Mouse (Mus musculus) bone marrow macrophage, adult 2 months (primary cell): Measurements from ENCODE around the gene Cbarp. TPM values are rescaled to one million over a fixed set of nuclear protein-coding genes. Genes with fewer than 3 reads are reported as not detected.

Source experiments
- H3K27ac ChIP-seq: 2 replicates; pipeline ENCODE4 v1.5.1; 2012; ENCODE audit warnings: low read depth, low read length; ENCODE audit not compliant: insufficient read depth
- H3K4me1 ChIP-seq: 2 replicates; pipeline ENCODE4 v1.6.1; 2012; ENCODE audit warnings: low read length; ENCODE audit not compliant: control insufficient read depth, insufficient read depth
- H3K4me3 ChIP-seq: 2 replicates; pipeline ENCODE4 v1.5.1; 2012; ENCODE audit warnings: mild to moderate bottlenecking, low read length, moderate library complexity; ENCODE audit not compliant: insufficient read depth
- CTCF ChIP-seq: IDR thresholded peaks from 2 replicates; pipeline ENCODE4 v1.5.1; 2012; ENCODE audit warnings: low read depth, mild to moderate bottlenecking, low read length, moderate library complexity
- POLR2A ChIP-seq: IDR thresholded peaks from 2 replicates; pipeline ENCODE4 v1.6.1; 2012; ENCODE audit warnings: mild to moderate bottlenecking, low read depth, low read length, borderline replicate concordance
- polyA plus RNA-seq: library from polyadenylated mRNA; stranded (reverse); fragments of >200 nt; gene quantifications from 2 replicates; pipeline ENCODE4 v1.2.4, GENCODE M21; 2012; ENCODE audit not compliant: missing spikeins, insufficient read depth, insufficient read length

The Cbarp gene
- polyA plus RNA-seq, 1 experiment: 2.9 TPM

- no peak overlapping the region for H3K27ac ChIP-seq
- peaks cover 32% of the 10 kb centered on the region for H3K4me1 ChIP-seq
- H3K4me3 ChIP-seq: no peak overlapping the region
- TF ChIP-seq CTCF: no peak
- no peak for TF ChIP-seq POLR2A
Observed at GRCm38 (mm10) chr10:80084817-80085487, 55.7 kb downstream of the Cbarp start.

GRCm38 (mm10) chr10:80081075-80081474, 59.6 kb downstream of the Cbarp start:
- Histone ChIP-seq H3K4me3 (no peak overlapping the region), H3K4me1 (peaks cover 13% of the 10 kb centered on the region), H3K27ac (no peak overlapping the region)
- TF ChIP-seq CTCF: no peak
- no peak for TF ChIP-seq POLR2A

Other genes starting within 250 kb of the Cbarp start
- 1.3 TPM in 1 of 2 replicates, not detected in the other for gene Cfd, start 250.0 kb downstream of the Cbarp start, polyA plus RNA-seq
- gene Med16, start 231.9 kb downstream of the Cbarp start, polyA plus RNA-seq: 14.6 and 19.3 TPM in 2 replicates
- gene Gm26602, start 230.0 kb downstream of the Cbarp start, polyA plus RNA-seq: not detected in 2 replicates
- 0.67 and 0.71 TPM in 2 replicates for gene Kiss1r, start 223.9 kb downstream of the Cbarp start, polyA plus RNA-seq
- gene R3hdm4, start 219.6 kb downstream of the Cbarp start, polyA plus RNA-seq: 87.2 and 90.4 TPM in 2 replicates
- 15.4 and 17.8 TPM in 2 replicates for gene Arid3a, start 213.8 kb downstream of the Cbarp start, polyA plus RNA-seq
- gene Wdr18, start 180.7 kb downstream of the Cbarp start, polyA plus RNA-seq: 32.2 and 35.8 TPM in 2 replicates
- 0.65 and 0.91 TPM in 2 replicates for gene Grin3b, start 170.1 kb downstream of the Cbarp start, polyA plus RNA-seq
- gene Tmem259, start 156.5 kb downstream of the Cbarp start, polyA plus RNA-seq: 86.5 and 101 TPM in 2 replicates
- 37.5 and 41.5 TPM in 2 replicates for gene Cnn2, start 152.3 kb downstream of the Cbarp start, polyA plus RNA-seq
- gene Abca7, start 144.3 kb downstream of the Cbarp start, polyA plus RNA-seq: 24.6 and 27.5 TPM in 2 replicates
- 218 TPM in 2 replicates for gene Arhgap45, start 124.2 kb downstream of the Cbarp start, polyA plus RNA-seq
- gene Polr2e, start 101.0 kb downstream of the Cbarp start, polyA plus RNA-seq: 53.0 and 55.5 TPM in 2 replicates
- 311 and 322 TPM in 2 replicates for gene Gpx4, start 93.7 kb downstream of the Cbarp start, polyA plus RNA-seq
- gene Sbno2, start 35.3 kb downstream of the Cbarp start, polyA plus RNA-seq: 54.5 and 55.8 TPM in 2 replicates
- gene Stk11, start 25.0 kb downstream of the Cbarp start, polyA plus RNA-seq: 104 TPM in 2 replicates
- 198 TPM in 2 replicates for gene Atp5d, start 2.2 kb downstream of the Cbarp start, polyA plus RNA-seq
- gene Midn, start 7.4 kb upstream of the Cbarp start, polyA plus RNA-seq: 32.9 and 40.5 TPM in 2 replicates
- 48.0 and 49.8 TPM in 2 replicates for gene Cirbp, start 25.1 kb upstream of the Cbarp start, polyA plus RNA-seq
- gene 1600002K03Rik, start 32.1 kb upstream of the Cbarp start, polyA plus RNA-seq: 22.7 and 23.9 TPM in 2 replicates
- 0.51 and 1.0 TPM in 2 replicates for gene Efna2, start 38.6 kb upstream of the Cbarp start, polyA plus RNA-seq
- 27.2 and 36.2 TPM in 2 replicates for gene Mum1, start 85.6 kb upstream of the Cbarp start, polyA plus RNA-seq
- gene Ndufs7, start 108.3 kb upstream of the Cbarp start, polyA plus RNA-seq: 104 and 108 TPM in 2 replicates
- 19.5 and 26.3 TPM in 2 replicates for gene Gamt, start 120.2 kb upstream of the Cbarp start, polyA plus RNA-seq
- 103 and 109 TPM in 2 replicates for gene Dazap1, start 120.7 kb upstream of the Cbarp start, polyA plus RNA-seq
- gene Rps15, start 151.6 kb upstream of the Cbarp start, polyA plus RNA-seq: 1,336 and 1,616 TPM in 2 replicates
- gene Apc2, start 155.1 kb upstream of the Cbarp start, polyA plus RNA-seq: 0.25 and 0.81 TPM in 2 replicates
- 38.8 and 39.3 TPM in 2 replicates for gene 2310011J03Rik, start 179.7 kb upstream of the Cbarp start, polyA plus RNA-seq
- 2.2 and 2.5 TPM in 2 replicates for gene Pcsk4, start 188.7 kb upstream of the Cbarp start, polyA plus RNA-seq
- 1.5 TPM in 1 of 2 replicates, not detected in the other for gene Reep6, start 189.1 kb upstream of the Cbarp start, polyA plus RNA-seq
- 7.6 and 8.8 TPM in 2 replicates for gene Adamtsl5, start 207.6 kb upstream of the Cbarp start, polyA plus RNA-seq
- gene Plk5, start 215.6 kb upstream of the Cbarp start, polyA plus RNA-seq: not detected in 2 replicates
- 5.8 and 8.3 TPM in 2 replicates for gene Mex3d, start 246.8 kb upstream of the Cbarp start, polyA plus RNA-seq